Mouse (Mus musculus) CH12.LX (cell line): ENCODE results near the gene Rptor. TPM values are rescaled to one million over a fixed set of nuclear protein-coding genes. Genes with fewer than 3 reads are reported as not detected.

ENCODE experiments used
- DNase-seq: peaks from one replicate; pipeline ENCODE4 v3.0.0-alpha.2; 2013; ENCODE audit errors: extremely low read depth
- H3K27ac ChIP-seq: 2 replicates; pipeline ENCODE4 v1.5.1; 2012; ENCODE audit warnings: low read depth, mild to moderate bottlenecking, control low read depth, moderate library complexity; ENCODE audit not compliant: insufficient read depth
- H3K27me3 ChIP-seq: replicated peaks from 2 replicates; pipeline ENCODE3; 2012; ENCODE audit warnings: inconsistent platforms
- H3K36me3 ChIP-seq, 2 experiments: replicated peaks in 1 of 2; 2 replicates each; pipeline versions ENCODE3 to v1.6.1; 2012; ENCODE audit warnings: inconsistent platforms in 1 of 2, low read length in 1 of 2, mild to moderate bottlenecking in 1 of 2, mixed read lengths in 1 of 2, moderate library complexity in 1 of 2; ENCODE audit not compliant: control insufficient read depth in 1 of 2, insufficient read depth in 1 of 2
- H3K4me1 ChIP-seq, 2 experiments: 2 replicates each; pipeline ENCODE4 v1.6.1; 2012; ENCODE audit warnings: inconsistent platforms in 1 of 2, moderate library complexity in 1 of 2; ENCODE audit not compliant: insufficient read depth in 2 of 2, control insufficient read depth in 1 of 2
- H3K4me2 ChIP-seq: 2 replicates; pipeline ENCODE4 v1.6.1; 2012; ENCODE audit warnings: low read depth, mild to moderate bottlenecking, control low read depth; ENCODE audit not compliant: poor library complexity, insufficient read depth, severe bottlenecking
- H3K4me3 ChIP-seq, 3 experiments: fragments of 150-350 bp in 1 of 3; sonication (generic) in 1 of 3; replicated peaks in 1 of 3; 2 replicates each; pipeline versions ENCODE3 to v1.5.1; 2011 to 2012; ENCODE audit warnings: low read depth in 2 of 3, low read length in 2 of 3, mild to moderate bottlenecking in 2 of 3, moderate library complexity in 2 of 3, control low read depth in 1 of 3, improper control_type of control experiment in 1 of 3, inconsistent platforms in 1 of 3, mixed read lengths in 1 of 3; ENCODE audit not compliant: poor library complexity in 1 of 3
- H3K79me2 ChIP-seq: replicated peaks from 2 replicates; pipeline ENCODE4 v1.6.1; 2012; ENCODE audit warnings: mild to moderate bottlenecking, moderate library complexity; ENCODE audit not compliant: control insufficient read depth, poor library complexity, insufficient read depth, severe bottlenecking; ENCODE audit errors: extremely low read depth
- H3K9ac ChIP-seq: 2 replicates; pipeline ENCODE4 v1.6.1; 2012; ENCODE audit warnings: low read depth, mild to moderate bottlenecking, control low read depth, moderate library complexity; ENCODE audit not compliant: insufficient read depth
- H3K9me3 ChIP-seq: replicated peaks from 2 replicates; pipeline ENCODE3; 2012; ENCODE audit warnings: low read length, inconsistent platforms, mixed read lengths
- BHLHE40 ChIP-seq: IDR thresholded peaks from 2 replicates; pipeline ENCODE4 v1.6.1; 2011; ENCODE audit warnings: mild to moderate bottlenecking, low read depth, low read length, improper control_type of control experiment
- CHD1 ChIP-seq: IDR thresholded peaks from 2 replicates; pipeline ENCODE4 v1.6.1; 2012; ENCODE audit warnings: low read depth, low read length, improper control_type of control experiment, inconsistent platforms
- CHD2 ChIP-seq: IDR thresholded peaks from 2 replicates; pipeline ENCODE4 v1.6.1; 2011; ENCODE audit warnings: low read length, improper control_type of control experiment
- E2F4 ChIP-seq: IDR thresholded peaks from 2 replicates; pipeline ENCODE4 v1.6.1; 2011; ENCODE audit warnings: low read depth, low read length, improper control_type of control experiment; ENCODE audit not compliant: insufficient replicate concordance
- ELF1 ChIP-seq: IDR thresholded peaks from 2 replicates; pipeline ENCODE4 v1.6.1; 2014; ENCODE audit warnings: low read depth, mild to moderate bottlenecking, inconsistent platforms, low read length, improper control_type of control experiment
- EP300 ChIP-seq: IDR thresholded peaks from 2 replicates; pipeline ENCODE4 v1.6.1; 2011; ENCODE audit warnings: low read length, improper control_type of control experiment
- ETS1 ChIP-seq: conservative IDR thresholded peaks from 2 replicates; pipeline ENCODE4 v1.6.1; 2012; ENCODE audit warnings: low read depth, mild to moderate bottlenecking, inconsistent platforms, low read length, improper control_type of control experiment, moderate library complexity
- GABPA ChIP-seq: IDR thresholded peaks from 2 replicates; pipeline ENCODE4 v1.6.1; 2012; ENCODE audit warnings: low read depth, low read length, improper control_type of control experiment, inconsistent platforms; ENCODE audit not compliant: insufficient replicate concordance
- IRF4 ChIP-seq: IDR thresholded peaks from 2 replicates; pipeline ENCODE4 v1.6.1; 2014; ENCODE audit warnings: low read depth, mild to moderate bottlenecking, inconsistent platforms, low read length, improper control_type of control experiment
- JUND ChIP-seq: conservative IDR thresholded peaks from 2 replicates; pipeline ENCODE4 v1.6.1; 2011; ENCODE audit warnings: low read depth, low read length, improper control_type of control experiment
- KAT2A ChIP-seq: IDR thresholded peaks from 2 replicates; pipeline ENCODE4 v1.6.1; 2012; ENCODE audit warnings: low read length, improper control_type of control experiment, inconsistent platforms; ENCODE audit not compliant: insufficient replicate concordance
- MAFK ChIP-seq: IDR thresholded peaks from 2 replicates; pipeline ENCODE4 v1.6.1; 2011; ENCODE audit warnings: low read length, improper control_type of control experiment; ENCODE audit not compliant: insufficient replicate concordance
- MAX ChIP-seq: IDR thresholded peaks from 2 replicates; pipeline ENCODE4 v1.6.1; 2011; ENCODE audit warnings: low read length, improper control_type of control experiment
- MEF2A ChIP-seq: IDR thresholded peaks from 2 replicates; pipeline ENCODE4 v1.6.1; 2014; ENCODE audit warnings: low read depth, mild to moderate bottlenecking, inconsistent platforms, low read length, improper control_type of control experiment, borderline replicate concordance
- MXI1 ChIP-seq: IDR thresholded peaks from 2 replicates; pipeline ENCODE4 v1.6.1; 2011; ENCODE audit warnings: mild to moderate bottlenecking, low read depth, low read length, improper control_type of control experiment
- MYC ChIP-seq: IDR thresholded peaks from 2 replicates; pipeline ENCODE4 v1.6.1; 2011; ENCODE audit warnings: low read depth, mild to moderate bottlenecking, improper control_type of control experiment, low read length
- NELFE ChIP-seq: IDR thresholded peaks from 2 replicates; pipeline ENCODE4 v1.6.1; 2011; ENCODE audit warnings: low read depth, low read length, improper control_type of control experiment
- POLR2A ChIP-seq: IDR thresholded peaks from 2 replicates; pipeline ENCODE4 v1.6.1; 2011; ENCODE audit warnings: low read depth, mild to moderate bottlenecking, improper control_type of control experiment, low read length
- SIN3A ChIP-seq: IDR thresholded peaks from 2 replicates; pipeline ENCODE4 v1.6.1; 2012; ENCODE audit warnings: low read length, improper control_type of control experiment, inconsistent platforms
- SMC3 ChIP-seq: IDR thresholded peaks from 2 replicates; pipeline ENCODE4 v1.6.1; 2011; ENCODE audit warnings: low read depth, low read length, improper control_type of control experiment
- TCF12 ChIP-seq: IDR thresholded peaks from 2 replicates; pipeline ENCODE4 v1.6.1; 2014; ENCODE audit warnings: low read depth, mild to moderate bottlenecking, inconsistent platforms, low read length, improper control_type of control experiment
- USF1 ChIP-seq: IDR thresholded peaks from 2 replicates; pipeline ENCODE4 v1.6.1; 2014; ENCODE audit warnings: low read depth, mild to moderate bottlenecking, inconsistent platforms, low read length, improper control_type of control experiment
- ZC3H11A ChIP-seq: IDR thresholded peaks from 2 replicates; pipeline ENCODE4 v1.6.1; 2012; ENCODE audit warnings: low read depth, mild to moderate bottlenecking, inconsistent platforms, low read length, improper control_type of control experiment
- ZMIZ1 ChIP-seq: IDR thresholded peaks from 2 replicates; pipeline ENCODE4 v1.6.1; 2012; ENCODE audit warnings: low read depth, mild to moderate bottlenecking, inconsistent platforms, low read length, improper control_type of control experiment
- ZNF384 ChIP-seq: IDR thresholded peaks from 2 replicates; pipeline ENCODE4 v1.6.1; 2012; ENCODE audit warnings: low read depth, low read length, improper control_type of control experiment, inconsistent platforms
- dilution Hi-C: fragments of 300-500 bp; cut with MboI; formaldehyde crosslinking; loops from 2 replicates; pipeline ENCODE4 v1.14.3; 2020; ENCODE audit warnings: low sequenced_read_pairs; ENCODE audit not compliant: extremely low pct_unique_long_range_greater_than_20kb, extremely low pct_ligation_motif_present
- in situ Hi-C: fragments of 300-500 bp; cut with MboI; formaldehyde crosslinking; loops from 3 replicates; pipeline ENCODE4 v1.14.3; 2019; ENCODE audit warnings: low sequenced_read_pairs, low pct_ligation_motif_present, low pct_unique_long_range_greater_than_20kb, mixed read lengths
- polyA plus RNA-seq: library from polyadenylated mRNA; unstranded; fragments of >175 nt; gene quantifications from 2 replicates; pipeline ENCODE4 v1.2.1, GENCODE M21; 2012; ENCODE audit warnings: low read depth; ENCODE audit not compliant: insufficient read length
- total RNA-seq, 2 experiments: library from RNA; depleted of rRNA; stranded (reverse); fragments of 300-350 nt in 1 of 2; fragments of >200 nt in 1 of 2; gene quantifications; 2 replicates each; pipeline ENCODE4 v1.2.3; 2012 to 2014

The Rptor gene
- total and polyA plus RNA-seq, 3 experiments = 10.3 to 33.1 (median 26.7) TPM

GRCm38 (mm10) chr11:119586511-119586910, 16.2 kb upstream of the Rptor start:
- Histone ChIP-seq H3K4me1 (peaks cover 2 to 9% of the 10 kb centered on the region in 2 experiments), H3K36me3 (no peaks in the 10 kb centered on the region), H3K79me2 (no peaks in the 10 kb centered on the region), H3K4me2 (no peak overlapping the region), H3K9me3 (peaks cover 12% of the 10 kb centered on the region), H3K9ac (no peak overlapping the region), H3K4me3 (no peak overlapping the region), H3K27me3 (peaks cover 73% of the 10 kb centered on the region), H3K27ac (no peak overlapping the region)
- no peak for DNase-seq
- dilution Hi-C loops = no loop called here
- TF ChIP-seq ETS1 (no peak), SMC3 (no peak), KAT2A (no peak), USF1 (no peak), JUND (no peak), MXI1 (no peak), MEF2A (no peak)
- in situ Hi-C loops = no loop called here

- H3K9me3 ChIP-seq = peaks cover 12% of the 10 kb centered on the region
- H3K79me2 ChIP-seq = no peaks in the 10 kb centered on the region
- in situ Hi-C loops = no loop called here
- no peak overlapping the region for H3K27ac ChIP-seq
- dilution Hi-C loops = no loop called here
- peaks cover 2 to 9% of the 10 kb centered on the region in 2 experiments for H3K4me1 ChIP-seq
- DNase-seq = no peak
- H3K4me3 ChIP-seq = no peak overlapping the region
- H3K9ac ChIP-seq = no peak overlapping the region
- no peaks in the 10 kb centered on the region for H3K36me3 ChIP-seq
- TF ChIP-seq E2F4 = no peak
- TF ChIP-seq GABPA = no peak
- TF ChIP-seq TCF12 = no peak
- TF ChIP-seq POLR2A = no peak
- TF ChIP-seq ZNF384 = no peak
- no peak for TF ChIP-seq SIN3A
- TF ChIP-seq CHD2 = no peak
- no peak for TF ChIP-seq MXI1
- no peak for TF ChIP-seq ZC3H11A
- no peak overlapping the region for H3K4me2 ChIP-seq
- H3K27me3 ChIP-seq = peaks cover 79% of the 10 kb centered on the region
Measured at GRCm38 (mm10) chr11:119587112-119587511, 15.6 kb upstream of the Rptor start.

GRCm38 (mm10) chr11:119589242-119589641, 13.5 kb upstream of the Rptor start:
- Histone ChIP-seq H3K36me3 (no peaks in the 10 kb centered on the region), H3K9ac (no peak overlapping the region), H3K4me1 (peaks cover 2 to 9% of the 10 kb centered on the region in 2 experiments), H3K4me2 (no peak overlapping the region), H3K9me3 (peaks cover 12% of the 10 kb centered on the region), H3K4me3 (no peak overlapping the region), H3K27ac (no peak overlapping the region), H3K27me3 (peaks cover 93% of the 10 kb centered on the region), H3K79me2 (no peaks in the 10 kb centered on the region)
- in situ Hi-C loops (no loop called here), dilution Hi-C loops (no loop called here)
- TF ChIP-seq ZC3H11A (no peak), ZMIZ1 (no peak), SIN3A (no peak), MAX (no peak; the same call in 1 of the 2 replicates), KAT2A (no peak), ZNF384 (no peak), CHD1 (no peak), ELF1 (no peak), NELFE (no peak), IRF4 (no peak), MYC (0 out of 2 replicates have a peak, but pooled peaks have one; percentile 10), MAFK (peak; percentile 75; the same call in 1 of the 2 replicates), E2F4 (no peak), GABPA (no peak), BHLHE40 (peak; percentile 83), POLR2A (no peak), JUND (no peak), EP300 (0 out of 2 replicates have a peak, but pooled peaks have one; percentile 15)
- DNase-seq = peak; percentile 54
